Mouse (Mus musculus) fat pad, adult 2 months (tissue): ENCODE measurements at regions not wholly inside any gene's neighbourhood (a gene's known extent, or its start where the extent isn't known, plus 50 kb on each side); places are given as distances from the start of the nearest gene placed in this dataset.
A peak's percentile ranks its signal among the peaks of the same experiment; 100 is the strongest.

Experiments
- DNase-seq: peaks from one replicate; pipeline ENCODE4 v3.0.0-alpha.2; 2011; ENCODE audit warnings: low read depth, low spot score; ENCODE audit errors: extremely low read depth

DNA sequence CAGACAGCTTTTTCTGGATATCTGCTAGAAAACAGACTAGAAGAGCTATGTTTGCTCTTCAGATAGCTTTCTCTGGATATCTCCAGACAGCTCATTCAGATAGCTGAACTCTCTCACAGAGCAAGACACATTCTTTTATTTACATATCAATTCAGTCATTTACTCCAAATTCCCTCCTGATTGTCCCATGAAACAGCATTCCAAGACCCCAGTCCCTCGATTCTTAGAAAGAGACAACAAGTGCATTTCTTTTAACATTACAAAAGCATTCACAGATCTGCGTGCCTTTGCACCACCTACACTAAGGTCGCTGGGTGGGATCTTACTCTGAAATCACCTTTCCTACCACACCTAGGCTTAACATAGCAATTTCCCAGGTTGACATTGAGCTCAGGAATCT lies 1039.5 kb upstream of the Ddx18 start:
- no peak for DNase-seq

GRCm38 (mm10) chr1:122575954-122576353 lies 1008.2 kb upstream of the Ddx18 start:
- no peak for DNase-seq

DNA sequence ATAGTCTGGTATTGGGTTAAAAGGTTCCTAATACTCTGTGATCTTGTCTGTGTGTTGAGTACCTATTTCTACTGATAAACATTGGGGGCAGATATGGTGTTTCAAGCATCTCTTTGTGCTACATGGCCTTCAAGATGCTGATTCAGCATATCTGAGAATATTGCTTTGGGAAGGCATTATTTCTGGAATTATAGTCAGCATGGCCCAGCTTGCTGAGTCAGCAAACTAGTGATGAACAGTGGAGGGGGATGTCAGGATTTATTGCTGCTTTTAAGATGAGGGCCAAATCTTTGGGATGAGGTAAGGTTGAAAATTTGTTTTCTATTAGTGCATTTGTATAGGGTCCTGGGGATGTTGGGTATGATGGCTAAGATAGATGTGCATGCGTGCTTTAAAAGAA lies 983.8 kb upstream of the Ddx18 start:
- no peak for DNase-seq

DNA sequence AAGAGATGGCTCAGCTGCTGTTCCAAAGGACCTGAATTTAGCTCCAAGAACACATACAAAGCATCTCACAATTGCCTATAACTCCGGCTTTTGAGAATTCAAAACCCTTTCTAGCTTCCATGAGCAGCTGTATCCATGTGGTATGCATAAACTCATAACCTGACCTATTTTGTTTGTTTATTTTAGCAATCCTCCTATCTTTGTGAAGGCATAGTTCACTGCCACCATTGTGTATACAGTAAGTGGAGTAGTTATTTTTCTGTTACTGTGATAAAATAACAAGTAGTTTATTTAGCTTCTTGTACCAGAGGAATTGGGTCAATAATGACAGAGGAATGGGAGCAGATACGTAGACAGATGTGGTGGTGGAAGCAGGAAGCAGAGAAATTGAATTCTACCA lies 941.8 kb upstream of the Ddx18 start:
- no peak for DNase-seq

GRCm38 (mm10) chr1:122501707-122502106 lies 933.9 kb upstream of the Ddx18 start:
- no peak for DNase-seq

DNA sequence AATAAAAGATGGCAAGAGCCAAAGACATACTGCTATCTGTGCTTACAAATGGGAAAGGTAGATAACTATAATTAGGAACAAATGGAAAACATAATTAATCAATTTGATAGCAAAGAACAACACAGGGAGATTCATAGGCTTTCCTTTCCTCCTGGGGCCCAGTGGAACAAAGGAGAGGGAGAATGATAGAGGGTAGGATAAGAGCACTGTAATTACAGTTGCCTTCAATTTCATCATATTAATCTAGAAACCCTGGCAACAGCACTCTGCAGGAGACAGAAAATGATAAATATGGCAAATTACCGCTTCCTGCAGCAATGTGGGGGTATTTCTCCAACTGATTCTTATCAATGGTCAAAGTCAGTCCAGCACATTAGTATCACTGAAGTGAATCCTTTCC lies 910.2 kb upstream of the Ddx18 start:
- no peak for DNase-seq

- DNase-seq: no peak
Measured at GRCm38 (mm10) chr1:122463931-122464330, 896.1 kb upstream of the Ddx18 start.

DNA sequence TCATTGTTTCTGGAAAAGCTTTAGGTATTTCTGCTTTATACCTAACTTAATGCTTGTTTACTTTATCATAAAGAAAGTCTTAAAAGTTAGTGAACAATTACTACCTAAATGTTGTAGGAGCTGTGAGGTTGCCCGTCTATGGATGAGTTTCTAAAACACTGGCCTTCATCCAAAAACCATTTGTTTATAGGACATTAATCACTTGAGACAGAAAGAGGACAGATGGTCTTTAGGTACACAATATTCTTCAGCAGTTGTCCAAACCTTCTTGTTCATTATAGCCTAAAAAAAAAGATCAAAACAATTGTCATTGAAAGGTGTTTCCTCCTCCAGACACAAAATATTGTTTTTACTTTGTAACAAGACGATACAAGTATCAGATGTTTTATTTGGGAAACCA lies 891.3 kb upstream of the Ddx18 start:
- DNase-seq: no peak

- no peak for DNase-seq
Measured at GRCm38 (mm10) chr1:122454881-122455280, 887.1 kb upstream of the Ddx18 start.

DNA sequence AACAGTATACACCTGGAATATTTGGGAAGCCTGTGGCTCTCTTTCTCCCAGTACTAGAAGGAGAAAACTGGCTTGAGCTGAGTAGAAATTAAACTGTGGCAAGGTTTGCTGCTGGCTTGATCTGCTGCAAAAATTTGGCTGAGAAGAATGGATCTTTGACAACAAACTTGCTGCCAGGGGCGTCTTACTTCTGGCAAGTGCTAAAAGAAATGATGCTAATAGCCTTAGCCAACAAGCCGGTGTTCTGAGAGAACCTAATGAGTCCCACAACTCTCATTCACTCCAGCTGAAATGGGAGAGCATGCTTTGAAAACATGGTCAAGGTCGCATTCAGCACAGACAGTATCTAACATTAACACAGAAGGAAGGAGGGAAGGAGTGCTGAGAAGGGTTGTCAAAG lies 885.8 kb upstream of the Ddx18 start:
- no peak for DNase-seq

DNA sequence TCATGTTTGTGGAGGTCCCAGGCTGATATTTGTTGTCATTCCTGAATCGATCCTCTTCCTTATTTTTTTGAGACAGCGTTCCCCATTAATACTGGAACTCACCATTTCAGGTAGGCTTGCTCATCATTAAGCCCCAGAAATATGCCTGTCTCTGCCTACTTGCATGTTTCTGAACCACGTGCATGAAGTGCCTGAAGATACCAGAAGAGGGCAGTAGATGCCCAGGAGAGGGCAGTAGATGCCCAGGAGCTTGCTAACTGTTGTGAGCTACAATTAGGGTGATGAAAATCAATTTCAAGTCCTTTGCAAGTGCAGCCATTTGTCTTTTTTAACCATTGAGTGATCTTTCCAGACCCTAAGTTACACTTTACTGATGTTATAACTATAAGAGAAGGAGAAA lies 871.6 kb upstream of the Ddx18 start:
- DNase-seq: no peak

DNA sequence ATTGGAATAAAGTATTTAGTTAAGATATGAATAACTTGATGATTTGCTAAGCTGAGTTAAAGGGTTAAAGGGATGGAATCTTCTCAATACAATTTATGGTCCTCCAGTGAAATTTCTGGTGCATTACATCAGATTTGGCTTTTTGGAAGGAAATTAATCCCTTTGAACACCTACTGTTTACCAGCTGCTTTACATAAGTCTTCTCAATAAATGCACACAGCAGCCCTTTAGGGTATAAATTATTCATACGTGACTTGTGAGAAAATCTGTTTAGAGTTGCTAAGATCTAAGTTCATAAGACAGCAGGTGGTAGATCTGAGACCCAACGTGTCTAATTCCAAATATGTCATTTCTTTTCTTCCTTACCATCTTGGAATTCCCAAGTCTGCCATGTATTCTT lies 855.7 kb upstream of the Ddx18 start:
- no peak for DNase-seq

DNA sequence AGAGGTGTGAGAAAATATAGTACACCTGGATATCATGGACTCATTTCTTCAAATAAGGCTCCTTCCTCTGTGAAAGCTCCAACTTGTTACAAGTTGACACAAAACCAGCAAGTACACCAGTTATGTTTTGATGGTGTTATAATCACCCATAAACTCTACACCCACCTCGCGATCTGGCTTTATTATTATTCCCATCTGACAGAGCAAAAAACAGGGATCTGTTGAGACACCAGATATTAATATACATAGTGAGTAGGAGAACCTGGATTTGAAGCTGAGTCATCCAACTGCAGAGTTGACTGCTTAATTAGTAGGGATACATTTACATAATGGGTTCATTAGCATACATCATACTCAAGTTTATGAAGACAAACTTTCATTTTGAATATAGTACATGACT lies 828.6 kb upstream of the Ddx18 start:
- DNase-seq: no peak

DNA sequence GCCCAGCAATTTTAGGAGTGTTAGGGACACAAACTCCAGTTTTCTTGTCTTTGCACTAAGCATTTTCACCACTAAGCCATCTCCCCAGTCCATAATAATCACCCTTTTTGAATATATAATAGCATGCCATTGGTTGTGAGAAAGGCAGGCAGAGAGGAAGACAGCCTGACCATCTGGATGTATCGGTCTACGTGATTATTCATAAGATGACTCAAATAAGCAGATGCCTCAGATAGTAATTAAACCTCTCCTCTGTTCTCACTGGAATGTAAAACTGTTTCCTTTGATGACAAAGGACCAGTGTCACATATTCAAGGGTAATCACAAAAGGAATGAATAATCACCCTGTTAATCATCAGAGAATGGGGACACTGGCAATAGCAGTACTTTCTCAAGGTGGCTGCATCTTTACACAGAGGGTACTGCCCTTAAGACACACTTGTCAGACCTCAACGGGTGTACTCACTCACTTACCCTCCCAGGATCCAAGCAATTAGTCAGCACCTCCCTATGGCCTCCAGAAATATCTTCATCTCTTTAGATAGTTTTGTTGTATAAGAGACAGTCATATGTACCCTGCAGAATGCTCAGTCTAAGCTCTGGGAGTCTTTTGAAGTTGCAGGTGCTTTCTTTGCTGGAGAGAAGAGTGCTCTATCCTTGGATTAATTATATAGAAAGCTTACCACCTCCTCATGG lies 826.0 kb upstream of the Ddx18 start:
- no peak for DNase-seq

DNA sequence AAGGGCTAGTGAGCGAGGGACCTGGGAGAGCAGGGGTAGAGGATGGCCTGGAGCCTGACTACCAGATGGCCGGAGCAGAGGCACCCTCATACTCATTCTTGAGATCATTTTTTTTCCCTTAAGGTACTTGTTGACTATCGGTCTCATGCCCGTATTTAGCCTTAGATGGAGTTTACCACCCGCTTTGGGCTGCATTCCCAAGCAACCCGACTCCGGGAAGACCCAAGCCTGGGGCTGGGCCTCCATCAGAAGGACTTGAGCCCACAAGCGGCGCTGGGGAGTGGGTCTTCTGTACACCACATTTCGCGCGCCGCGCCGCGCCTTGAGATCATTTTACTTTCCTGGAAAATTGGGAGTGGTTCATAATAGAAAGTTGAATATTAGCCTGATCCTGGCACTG lies 789.2 kb upstream of the Ddx18 start:
- DNase-seq: peak; percentile 30

GRCm38 (mm10) chr1:122351530-122351929 lies 783.7 kb upstream of the Ddx18 start:
- no peak for DNase-seq

DNA sequence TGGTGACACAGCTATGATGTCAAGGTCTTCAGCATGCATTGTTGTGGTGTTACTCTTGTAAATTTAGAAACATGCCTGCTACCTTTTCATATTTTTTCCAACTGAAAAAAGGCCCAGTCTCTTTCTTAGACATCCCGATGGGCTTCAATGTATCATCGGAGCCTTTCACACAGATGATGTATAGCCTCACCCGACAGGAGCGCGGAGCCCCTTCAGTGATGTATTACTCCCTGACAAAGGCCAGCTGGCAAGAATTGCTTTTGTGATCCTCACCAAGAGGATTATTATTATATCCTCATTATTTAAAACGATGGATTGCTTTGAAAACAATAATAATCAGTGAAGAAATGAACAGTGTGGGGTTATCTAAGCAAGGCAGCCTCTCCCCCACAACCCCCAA lies 765.5 kb upstream of the Ddx18 start:
- DNase-seq: no peak

DNA sequence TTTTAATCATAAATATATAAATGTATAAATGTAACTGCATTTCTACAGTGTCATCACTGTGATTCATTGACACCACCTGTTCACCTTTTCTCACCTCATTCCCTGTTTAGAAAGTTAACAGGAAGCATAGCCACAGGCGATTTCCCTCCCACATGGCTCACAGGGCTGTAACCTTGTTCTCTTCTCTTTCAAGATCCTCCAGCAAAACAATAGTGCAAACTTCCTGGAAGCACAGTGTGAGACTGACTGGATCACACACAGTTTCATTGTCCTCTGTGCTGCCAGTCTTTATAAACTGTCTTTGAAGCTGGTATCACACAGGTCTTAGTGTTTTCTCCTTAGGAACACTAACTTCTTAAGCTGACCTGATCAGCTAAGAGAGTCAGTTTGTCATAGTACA lies 760.5 kb upstream of the Ddx18 start:
- no peak for DNase-seq
